Mouse (Mus musculus) gastrocnemius, adult 8-10 months (tissue): ENCODE data around the gene Rab40c. TPM values are rescaled to one million over a fixed set of nuclear protein-coding genes. Genes with fewer than 3 reads are reported as not detected.
"Not testable (repeated sequence)": the region's sequence is repeated elsewhere in the genome, so short reads cannot be mapped to it uniquely, and the experiment has no call there.

ENCODE experiments used
- DNase-seq, 2 experiments: peaks; one replicate each; pipeline ENCODE4 v3.0.0; 2022; ENCODE audit warnings: low spot score in 2 of 2
- total RNA-seq, 4 experiments: library from RNA; stranded (reverse); gene quantifications; 2 replicates each; pipeline ENCODE4 v1.2.4; 2022

Gene Rab40c
- total RNA-seq, 4 experiments from 2014 or later: 7.9 to 13.3 (median 12.7) TPM

DNA sequence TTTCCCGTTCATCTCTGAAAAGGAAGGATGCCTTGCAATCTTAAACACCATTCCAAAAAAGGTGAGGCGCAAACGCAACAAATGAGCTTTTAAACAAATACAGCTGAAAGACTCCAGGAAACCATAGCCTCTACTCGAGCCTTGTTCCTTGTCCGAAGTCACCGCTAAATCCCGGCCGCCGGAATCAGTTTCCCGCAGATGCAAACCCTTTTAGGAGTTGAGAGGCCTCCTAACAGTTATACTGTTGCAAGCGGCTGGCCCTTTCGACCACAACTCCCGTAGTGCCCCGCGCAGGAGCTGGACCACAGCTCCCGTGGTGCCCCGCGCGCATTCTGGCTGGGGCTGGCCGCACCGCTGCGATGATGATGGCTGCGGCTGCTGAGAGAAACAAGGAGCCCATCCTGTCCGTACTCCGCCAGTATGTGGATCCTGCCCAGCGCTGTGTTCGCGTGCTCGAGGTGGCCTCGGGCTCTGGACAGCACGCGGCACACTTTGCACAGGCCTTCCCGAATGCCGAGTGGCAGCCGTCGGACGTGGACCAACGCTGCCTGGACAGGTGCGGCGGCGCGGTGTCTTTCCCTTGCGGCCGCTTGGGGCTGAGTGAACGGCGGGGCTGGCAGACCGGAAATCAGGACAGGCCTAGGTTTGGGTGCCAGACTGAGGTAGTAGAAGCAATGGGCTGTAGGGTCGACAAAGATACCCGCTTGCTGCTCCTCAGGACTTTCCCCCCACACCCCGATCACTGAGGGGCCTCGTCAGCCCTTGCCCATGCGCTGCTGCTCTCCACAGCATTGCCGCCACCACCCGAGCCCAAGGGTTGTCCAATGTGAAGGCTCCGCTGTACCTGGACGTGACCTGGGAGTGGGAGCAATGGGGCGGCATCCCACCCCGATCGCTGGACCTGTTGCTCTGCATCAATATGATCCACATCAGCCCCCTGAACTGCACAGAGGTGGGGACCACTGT is 44.1 kb downstream of the Rab40c start:
- DNase-seq: peak; percentile 76 to 83

DNA sequence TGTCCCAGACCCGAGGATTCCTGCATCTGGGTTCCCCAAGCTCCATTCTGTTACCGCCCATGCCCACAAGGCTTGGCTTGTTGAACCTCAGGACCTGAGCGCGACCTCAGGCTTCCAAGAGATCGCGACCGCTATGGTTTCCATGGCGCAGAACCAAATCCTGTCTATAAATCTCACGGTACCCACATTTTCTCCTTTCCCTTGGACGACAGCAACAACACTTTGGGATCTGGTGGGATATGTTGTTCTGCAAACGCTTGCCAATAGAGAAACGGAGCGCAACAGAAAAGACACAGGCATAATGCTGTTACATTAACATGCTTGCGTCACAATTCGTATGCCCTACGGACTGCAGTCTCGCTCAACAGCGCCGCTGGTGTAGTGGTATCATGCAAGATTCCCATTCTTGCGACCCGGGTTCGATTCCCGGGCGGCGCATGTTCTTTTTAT is 44.8 kb downstream of the Rab40c start, which contains the start of gene Mettl26:
TSS of gene Mettl26 (plus strand) at position 354 of the 450 bp plus-strand sequence.
- peak; percentile 83 to 91 for DNase-seq

DNA sequence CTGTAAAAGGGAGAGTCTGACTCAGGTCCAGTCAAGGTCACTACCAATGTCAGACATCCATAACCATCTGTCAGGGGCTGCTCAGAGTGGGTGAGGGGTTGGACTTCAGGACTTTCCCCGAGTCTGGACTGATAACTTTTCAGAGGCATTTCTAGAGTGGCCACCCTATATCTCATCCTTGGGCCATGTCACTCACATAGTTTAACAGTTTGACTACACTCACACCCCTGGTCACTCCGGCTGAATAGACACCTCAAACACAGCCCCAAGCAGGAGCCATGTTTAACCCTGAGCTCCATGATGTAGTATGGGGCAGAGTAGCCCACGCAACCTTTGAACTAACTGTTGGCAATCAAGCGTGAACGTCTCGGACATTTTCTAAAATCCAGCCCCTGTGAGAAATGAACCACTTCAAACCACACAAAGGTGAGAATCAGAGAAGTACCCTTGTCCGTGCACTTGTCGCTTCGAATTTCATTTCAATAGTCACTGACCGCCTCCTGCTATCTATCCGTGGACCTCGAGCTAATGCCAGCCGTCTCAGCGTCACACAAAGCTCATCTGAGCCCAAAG is 45.3 kb downstream of the Rab40c start:
- no peak for DNase-seq

DNA sequence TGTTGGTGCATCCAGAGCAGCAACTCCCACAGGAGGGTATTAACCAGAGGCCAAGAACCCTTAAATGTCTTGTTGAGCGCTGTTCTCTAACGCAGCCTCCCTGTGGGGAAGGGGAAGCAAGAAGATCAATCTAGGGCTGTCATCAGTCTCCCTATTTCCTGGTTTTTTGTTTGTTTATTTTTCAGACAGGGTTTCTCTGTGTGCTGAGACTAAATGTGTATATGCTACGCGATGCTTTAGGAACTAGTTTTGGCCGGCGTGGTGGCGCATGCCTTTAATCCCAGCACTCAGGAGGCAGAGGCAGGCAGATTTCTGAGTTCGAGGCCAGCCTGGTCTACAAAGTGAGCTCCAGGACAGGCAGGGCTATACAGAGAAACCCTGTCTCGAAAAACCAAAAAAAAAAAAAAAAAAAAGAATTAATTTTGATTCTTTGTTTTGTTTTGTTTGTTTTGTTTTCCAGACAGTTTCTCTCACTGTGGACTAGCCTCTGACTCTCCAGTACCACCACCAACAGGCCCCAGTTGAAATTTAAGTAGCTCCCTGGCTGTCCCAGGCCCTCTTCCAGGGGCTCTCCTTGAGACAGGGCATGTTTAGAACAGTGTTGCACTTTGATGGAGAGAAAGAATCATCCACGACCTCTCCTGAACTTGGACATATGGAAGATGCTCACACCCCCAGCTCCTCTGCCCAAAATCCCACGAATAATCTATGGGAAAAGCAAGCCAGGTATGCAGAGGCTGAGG is 46.0 kb downstream of the Rab40c start:
- no peak for DNase-seq

DNA sequence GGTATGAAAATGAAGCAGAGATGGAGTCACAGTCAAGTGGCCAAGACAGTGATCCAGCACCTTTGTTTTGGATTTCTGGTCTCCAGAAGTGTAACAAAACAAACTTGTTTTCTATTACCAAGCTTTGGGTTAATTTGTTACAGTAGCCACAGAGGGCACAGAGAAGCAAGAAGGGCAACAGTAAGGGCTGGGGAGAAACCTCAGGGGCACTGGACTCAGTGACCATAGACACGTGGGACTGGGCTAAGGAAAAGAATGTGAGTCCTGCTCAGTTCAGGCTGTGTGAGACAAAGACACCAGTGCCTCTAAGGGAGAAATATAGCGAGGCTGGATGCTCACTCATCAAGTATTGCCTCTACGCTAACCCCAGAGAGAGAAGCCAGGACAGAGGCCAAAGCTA is 46.9 kb downstream of the Rab40c start:
- DNase-seq: no peak

DNA sequence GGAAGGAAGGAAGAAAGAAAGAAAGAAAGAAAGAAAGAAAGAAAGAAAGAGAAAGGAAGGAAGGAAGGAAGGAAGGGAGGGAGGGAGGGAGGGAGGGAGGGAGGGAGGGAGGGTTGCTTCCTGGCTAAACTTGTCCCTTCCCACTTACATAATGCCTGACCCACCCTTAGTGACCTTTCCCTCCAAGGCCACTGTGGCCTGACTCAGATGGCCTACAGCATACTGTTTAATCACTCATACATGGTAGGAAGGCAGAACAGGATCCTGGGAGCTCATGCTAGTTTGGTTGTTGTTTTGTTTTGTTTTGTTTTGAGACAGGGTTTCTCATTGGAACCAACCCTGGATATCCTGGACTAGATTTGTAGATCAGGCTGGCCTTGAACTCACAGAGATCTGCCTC is 48.0 kb downstream of the Rab40c start:
- DNase-seq: not testable (repeated sequence)

DNA sequence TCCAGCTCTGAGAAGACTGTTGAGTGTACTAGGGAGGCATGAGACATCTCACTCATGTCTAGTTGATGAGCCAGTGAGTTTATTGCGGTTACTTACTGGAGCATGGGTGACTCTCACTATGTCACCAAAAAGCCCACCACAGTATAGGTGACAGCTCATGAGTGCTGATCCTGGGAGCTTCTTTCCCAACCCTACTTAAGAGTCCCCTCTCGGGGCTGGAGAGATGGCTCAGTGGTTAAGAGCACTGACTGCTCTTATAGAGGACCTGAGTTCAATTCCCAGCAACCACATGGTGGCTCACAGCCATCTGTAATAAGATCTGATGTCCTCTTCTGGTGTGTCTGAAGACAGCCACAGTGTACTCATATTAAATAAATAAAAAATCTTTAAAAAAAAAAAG is 49.6 kb downstream of the Rab40c start:
- DNase-seq: no peak

DNA sequence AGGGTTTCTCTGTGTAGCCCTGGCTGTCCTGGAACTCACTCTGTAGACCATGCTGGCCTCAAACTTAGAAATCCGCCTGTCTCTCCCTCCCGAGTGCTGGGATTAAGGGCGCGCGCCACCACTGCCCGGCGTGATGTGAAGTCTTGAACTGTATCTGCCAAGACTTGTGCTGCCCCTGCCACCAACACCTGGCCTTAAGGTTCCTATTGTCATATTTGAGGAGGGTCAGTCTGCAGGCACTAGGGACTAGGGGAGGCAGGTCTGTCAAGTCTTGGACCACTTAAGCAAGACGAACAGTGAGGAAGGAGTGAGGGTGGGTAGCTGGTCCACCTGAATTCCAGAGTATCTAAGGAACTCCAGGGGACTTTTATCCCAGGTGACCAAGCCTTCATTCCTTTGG is 50.0 kb downstream of the Rab40c start:
- DNase-seq: no peak

DNA sequence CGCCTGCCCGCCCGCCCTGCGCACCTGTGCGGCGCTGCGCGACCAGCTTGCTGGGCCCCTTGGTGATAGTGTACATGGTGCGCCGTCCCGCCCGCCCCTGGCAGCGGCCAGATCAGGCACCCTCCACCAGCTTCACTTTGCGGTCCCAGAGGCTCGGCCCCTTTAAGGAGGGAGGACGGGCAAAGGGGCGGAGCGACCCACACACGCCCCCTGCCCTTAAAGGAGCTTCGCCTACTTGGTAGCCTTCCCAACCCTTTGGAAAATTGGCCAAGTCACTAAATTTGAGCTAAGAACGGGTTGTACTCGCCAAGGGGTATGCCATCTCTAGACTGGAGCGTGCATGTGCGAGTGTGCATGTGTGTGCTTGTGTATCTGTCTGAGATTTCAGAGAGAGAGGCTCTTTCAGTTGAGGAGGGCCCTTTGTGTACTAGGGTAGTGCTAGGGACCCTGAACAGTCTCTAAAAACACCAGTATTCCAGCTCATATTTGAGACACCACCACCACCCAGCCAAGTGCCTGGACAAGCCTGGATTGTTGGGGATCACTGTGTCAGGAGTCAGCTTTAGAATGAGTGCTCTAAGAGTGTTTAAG is 50.8 kb downstream of the Rab40c start, which contains the start of gene Mcrip2:
TSS of gene Mcrip2 (minus strand) at position 164 of the 591 bp plus-strand sequence.
- DNase-seq: peak; percentile 77 to 82

DNA sequence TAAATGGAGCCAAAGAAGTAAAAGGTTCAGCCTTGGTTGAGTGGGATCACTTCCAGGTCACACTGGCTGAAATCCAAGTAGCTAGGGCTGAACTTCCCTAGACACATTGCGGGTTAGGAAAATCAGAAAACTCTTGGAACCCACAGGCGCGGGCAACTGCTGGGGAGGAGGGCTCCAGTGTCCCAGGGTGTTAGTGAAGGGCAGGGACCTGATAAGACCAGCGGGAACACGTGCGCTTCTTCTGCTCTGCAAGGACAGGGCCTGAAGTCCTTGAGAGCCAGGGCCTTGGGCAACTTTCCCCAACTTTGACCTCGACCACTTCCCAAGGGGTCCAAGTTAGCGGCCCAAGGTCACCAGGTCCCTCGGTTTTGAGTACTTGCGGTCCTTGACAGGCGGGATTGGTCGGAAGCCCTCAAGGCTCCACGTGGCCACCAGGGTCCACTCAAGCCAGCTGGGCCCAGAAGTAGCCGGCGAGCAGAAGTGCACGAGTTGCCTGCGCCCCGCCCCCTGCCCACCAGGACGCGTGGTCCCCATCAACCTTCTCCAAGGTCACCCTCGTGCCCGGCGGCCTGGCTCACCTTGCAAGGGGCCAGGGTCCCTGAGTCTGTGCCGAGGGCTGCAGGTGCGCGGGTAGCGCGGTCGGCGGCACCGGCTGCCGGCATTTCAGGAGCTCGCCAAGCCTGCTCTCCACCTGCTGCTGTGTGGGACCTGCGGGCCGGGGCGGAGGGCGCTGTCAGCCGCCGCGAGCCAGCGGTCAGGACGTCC is 51.5 kb downstream of the Rab40c start:
- peak; percentile 46 to 62 for DNase-seq

DNA sequence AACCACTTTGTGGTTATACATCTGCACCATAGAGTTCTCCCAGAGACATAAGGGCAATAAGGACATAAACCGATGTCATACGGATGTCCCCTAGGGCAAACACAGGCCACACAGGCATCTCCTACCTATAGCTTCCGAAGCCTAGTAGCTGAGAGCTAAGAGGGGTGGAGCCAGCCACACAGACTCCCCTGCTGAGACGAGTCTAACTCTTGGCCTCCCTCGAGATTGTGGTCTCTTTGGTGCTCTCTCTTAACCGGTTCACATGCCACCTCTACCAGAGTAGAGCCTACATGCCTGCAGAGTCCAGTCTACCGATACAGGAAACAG is 52.1 kb downstream of the Rab40c start:
- DNase-seq: no peak

DNA sequence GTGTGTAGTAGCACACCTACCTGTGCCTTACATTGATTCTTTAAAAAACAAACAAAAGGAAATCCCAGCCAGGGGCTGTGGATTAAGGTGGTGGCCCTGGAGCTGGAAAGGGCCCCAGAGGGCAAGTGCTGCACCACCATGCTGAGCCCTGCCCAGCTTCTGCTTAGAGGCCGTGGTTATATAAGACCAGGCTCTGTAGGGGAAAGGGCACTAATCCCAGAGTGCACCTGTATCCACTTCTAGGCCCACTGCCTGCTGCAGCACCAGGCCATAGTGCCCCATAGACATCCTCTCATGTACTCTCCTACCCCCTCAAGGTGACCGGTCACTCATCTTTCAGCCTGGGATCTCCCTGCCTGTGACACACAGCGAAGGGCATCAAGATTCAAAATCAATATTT is 53.4 kb downstream of the Rab40c start:
- DNase-seq: no peak

DNA sequence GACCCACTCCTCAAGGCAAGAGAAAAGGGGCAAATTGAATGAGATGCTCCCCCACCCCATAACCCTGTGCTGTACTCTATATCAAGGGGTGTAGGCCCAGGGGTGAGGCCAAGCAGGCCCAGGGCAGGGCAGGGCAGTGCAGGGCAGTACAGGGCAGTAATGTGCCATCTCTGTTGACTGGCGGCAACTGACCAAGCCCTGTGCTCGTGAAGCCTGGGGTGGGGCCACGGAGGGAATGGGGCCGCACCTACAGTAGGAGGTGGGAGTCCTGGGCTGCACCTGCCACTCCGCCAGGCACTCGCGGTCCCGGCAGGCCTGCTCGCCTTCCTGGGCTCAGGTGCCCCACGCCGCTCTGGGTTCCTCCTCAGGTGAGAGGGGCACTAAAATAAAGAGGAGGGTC is 54.2 kb downstream of the Rab40c start:
- DNase-seq: no peak

DNA sequence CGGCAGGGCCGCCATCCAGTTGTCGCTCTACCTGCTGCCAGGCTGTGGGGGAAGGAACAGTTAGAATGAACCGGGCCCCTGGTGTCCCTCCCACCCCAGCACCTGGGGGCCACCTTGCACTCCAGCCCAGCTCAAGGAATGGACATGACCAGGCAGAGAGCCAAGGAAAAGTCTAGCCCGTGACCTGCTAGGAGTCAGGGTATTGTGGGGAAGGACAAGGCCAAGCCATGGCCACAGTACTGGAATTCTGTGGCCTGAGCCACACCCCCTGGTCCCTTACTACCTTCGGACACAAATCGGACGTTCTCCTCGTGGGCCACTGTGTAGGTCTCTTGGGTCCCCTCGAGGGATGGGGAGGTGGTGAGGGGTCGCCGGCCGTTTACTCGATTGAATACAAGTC is 55.2 kb downstream of the Rab40c start:
- DNase-seq: no peak

DNA sequence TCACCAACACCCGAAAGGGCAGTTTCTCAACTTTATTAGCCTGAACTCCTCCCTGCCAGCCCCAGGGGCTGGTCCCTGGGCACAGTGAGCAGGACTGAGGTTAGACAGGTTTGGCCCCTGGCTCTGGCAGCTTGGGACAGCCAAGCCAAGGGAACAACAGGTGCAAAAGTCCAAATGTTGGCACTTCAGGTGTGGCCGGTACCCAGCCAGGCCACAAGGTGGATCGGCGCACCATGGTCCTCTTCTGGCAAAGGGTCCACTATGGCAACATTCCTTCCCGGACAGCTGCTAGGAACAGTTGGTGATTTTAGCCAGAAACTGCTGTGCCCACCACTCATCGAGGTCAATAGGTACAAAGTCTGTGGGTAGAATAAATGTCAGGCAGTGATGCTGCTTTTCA is 55.8 kb downstream of the Rab40c start:
- DNase-seq: no peak

DNA sequence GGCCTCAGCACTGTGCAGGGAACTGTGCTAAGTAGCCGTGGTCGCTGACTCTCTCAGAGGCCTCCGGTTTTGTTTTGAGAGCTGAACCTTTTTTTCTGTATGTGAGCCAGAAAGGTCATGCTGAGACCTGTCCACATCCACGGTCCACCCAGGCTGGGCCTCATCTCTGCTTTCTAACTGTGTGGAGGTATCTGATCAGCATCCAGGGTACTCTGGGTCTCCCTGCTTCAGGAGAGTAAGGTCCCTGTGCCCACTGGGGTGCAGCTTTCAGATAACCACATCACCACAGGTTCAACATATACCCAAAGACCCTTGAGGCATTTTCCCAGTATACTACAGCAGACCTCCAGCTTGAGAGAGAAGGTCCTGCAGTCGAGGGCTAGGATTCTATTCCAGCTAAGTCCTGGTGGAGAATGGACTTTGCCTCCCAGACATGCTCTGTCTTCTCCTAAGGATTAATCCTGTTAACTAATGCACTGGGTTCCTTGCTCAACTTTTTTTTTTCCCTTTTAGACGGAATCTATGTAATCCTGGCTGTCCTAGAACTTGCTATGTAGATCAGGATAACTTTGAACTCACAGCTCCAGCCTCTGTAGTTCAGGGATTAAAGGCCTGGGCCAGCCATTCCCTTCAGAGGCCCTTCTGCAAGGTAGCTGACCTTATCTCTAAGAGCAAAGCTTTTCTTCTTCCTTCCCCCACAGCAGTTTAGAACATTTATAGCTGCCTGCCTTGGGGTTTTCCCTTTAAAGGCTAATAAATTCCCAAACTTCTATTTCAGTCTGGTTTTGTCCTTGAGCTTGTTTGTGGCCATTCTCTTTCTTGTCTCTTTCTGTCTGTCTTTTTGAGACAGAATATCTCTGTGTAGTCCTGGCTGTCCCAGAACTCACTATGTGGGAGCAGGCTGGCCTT is 57.6 kb downstream of the Rab40c start:
- DNase-seq: no peak

DNA sequence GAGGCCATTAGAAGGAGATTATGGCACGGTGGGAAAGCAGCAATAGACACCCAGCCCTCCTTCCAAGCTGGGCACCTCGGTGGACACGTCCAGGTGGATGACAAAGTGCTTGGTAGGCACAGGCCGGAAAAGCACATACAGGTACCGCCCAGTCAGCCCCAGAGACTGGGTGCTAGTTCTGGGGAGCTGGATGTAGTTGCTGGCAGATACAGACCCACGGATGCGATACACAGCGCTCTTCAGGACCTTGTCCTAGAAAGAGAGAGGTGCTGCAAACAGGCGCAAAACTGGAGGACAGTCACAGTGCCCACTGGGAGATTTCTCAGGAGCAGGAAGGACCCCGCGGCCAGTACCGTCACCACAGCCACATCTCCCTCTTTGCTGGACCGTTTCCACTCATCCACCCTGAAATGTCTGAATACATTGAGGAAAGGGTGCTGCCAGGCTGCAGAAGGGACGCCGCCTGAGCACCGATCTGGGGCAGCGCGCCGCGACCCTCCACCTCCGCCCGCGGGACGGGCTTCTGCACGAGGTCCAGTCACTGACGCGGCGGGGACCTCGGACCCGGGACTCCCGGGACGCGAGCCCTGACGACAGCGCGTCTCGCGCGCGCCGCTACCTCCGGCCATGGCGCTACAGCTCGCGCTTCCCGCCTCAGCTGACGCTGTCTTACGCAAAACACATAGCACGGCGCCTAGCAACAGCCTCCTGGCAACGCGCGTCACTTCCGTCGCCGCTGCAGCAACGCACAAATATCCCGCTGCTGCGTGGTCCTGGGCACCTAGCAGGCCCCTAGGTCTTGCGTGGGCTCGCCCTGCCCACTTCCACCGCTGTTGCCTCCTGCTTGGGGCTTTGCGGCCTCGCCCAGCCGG is 58.5 kb downstream of the Rab40c start, which contains the start of gene Wdr90:
TSS of gene Wdr90 (minus strand) at position 670 of the 872 bp plus-strand sequence.
- peak; percentile 80 to 84 for DNase-seq

DNA sequence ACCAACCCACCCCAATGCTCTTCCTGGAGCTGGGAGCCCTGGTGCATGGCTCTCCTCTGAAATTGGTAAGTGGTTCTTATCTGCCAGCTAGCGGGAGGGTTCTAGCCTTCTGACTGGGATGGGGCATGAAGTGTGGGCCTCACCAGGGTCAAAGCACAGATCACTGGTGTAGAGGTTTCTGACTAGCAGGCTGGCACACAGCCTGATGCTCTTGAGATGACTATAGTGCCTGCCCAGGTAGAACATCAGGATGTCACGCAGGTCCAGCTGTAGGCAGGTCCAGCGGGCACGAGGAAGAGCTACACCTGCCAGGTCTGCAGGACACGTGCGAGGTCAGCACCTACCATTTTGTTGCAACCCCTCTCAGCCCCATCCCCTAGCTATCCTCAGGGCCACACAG is 59.3 kb downstream of the Rab40c start:
- no peak for DNase-seq
